Mouse (Mus musculus): ENCODE results near the gene Armc8.
A peak's percentile ranks its signal among the peaks of the same experiment; 100 is the strongest.

The Armc8 gene

GRCm38 (mm10) chr9:99447323-99447722, 121.4 kb downstream of the Armc8 start:
- no peak for DNase-seq (ENCODE audit: low spot score in 2 of 2)

DNA sequence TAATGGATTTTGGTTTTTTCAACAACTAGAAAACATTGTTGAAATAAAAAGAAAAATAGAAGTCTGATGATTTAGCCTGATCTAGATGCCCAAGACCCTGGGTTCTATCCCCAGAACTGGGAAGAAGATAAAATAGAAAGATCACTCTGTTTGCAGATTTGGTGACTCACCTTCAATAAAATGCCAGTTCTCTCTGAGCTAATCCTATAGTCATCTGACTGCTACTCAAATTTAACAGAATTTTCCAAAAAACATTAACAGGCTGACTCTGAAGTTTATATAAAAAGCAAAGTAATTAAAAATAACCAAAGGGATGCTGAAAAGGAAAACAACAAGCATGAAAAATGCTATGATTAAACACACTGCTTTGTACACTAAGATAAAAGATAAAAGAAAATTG, 122.4 kb downstream of the Armc8 start:
- DNase-seq (ENCODE audit: low spot score in 2 of 2), result no peak

DNA sequence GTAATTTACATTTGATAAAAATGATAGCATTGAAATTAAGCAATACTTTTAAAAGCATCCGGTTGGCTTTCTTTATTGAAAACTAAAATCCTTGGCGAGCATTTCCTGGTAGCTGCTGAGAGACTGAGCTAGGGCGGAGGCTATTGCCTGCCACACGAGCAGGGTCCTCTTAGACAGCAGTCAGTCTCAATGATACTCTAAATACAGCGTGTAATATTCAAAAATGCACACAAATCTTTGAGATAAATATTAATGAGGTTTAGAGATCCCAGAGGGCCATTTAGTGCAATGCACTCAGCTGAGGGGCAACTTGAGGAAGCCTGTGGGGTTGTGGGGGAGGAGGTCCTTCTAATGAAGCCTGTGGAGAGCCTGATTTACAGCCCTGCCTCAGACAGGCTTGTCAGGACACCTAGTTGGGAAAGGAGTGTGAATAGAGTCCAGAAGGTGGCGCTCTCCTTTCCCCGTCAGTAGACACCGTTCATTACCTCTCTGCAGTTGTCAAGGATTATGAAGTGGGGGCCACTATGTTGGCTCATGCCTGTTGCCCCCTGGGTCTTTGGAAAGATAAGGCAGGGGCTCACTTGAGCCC, 124.0 kb downstream of the Armc8 start:
- DNase-seq (ENCODE audit: low spot score in 2 of 2), result no peak

- DNase-seq (ENCODE audit: low spot score in 2 of 2), result no peak
Measured at GRCm38 (mm10) chr9:99441647-99442433, 126.9 kb downstream of the Armc8 start.

- DNase-seq (ENCODE audit: low spot score in 2 of 2), result no peak
Measured at GRCm38 (mm10) chr9:99440941-99441340, 127.8 kb downstream of the Armc8 start.

GRCm38 (mm10) chr9:99439064-99439463, 129.6 kb downstream of the Armc8 start:
- DNase-seq (ENCODE audit: low spot score in 2 of 2), result no peak

GRCm38 (mm10) chr9:99437781-99438565, 130.7 kb downstream of the Armc8 start:
- DNase-seq (ENCODE audit: low spot score in 2 of 2), result no peak

GRCm38 (mm10) chr9:99437031-99437764, 131.5 kb downstream of the Armc8 start, which contains the start of gene Mras:
Gene Mras (minus strand): TSS chr9:99437381.
- no peak for DNase-seq (ENCODE audit: low spot score in 2 of 2)

- DNase-seq (ENCODE audit: low spot score in 2 of 2), result peak; percentile 19 to 38
Measured at GRCm38 (mm10) chr9:99436182-99437030, 132.3 kb downstream of the Armc8 start.

GRCm38 (mm10) chr9:99435619-99436181, 133.0 kb downstream of the Armc8 start:
- DNase-seq (ENCODE audit: low spot score in 2 of 2), result no peak

GRCm38 (mm10) chr9:99434892-99435618, 133.6 kb downstream of the Armc8 start:
- DNase-seq (ENCODE audit: low spot score in 2 of 2), result no peak

- no peak for DNase-seq (ENCODE audit: low spot score in 2 of 2)
Measured at GRCm38 (mm10) chr9:99432478-99432877, 136.2 kb downstream of the Armc8 start.

GRCm38 (mm10) chr9:99431963-99432362, 136.7 kb downstream of the Armc8 start:
- DNase-seq (ENCODE audit: low spot score in 2 of 2), result no peak

DNA sequence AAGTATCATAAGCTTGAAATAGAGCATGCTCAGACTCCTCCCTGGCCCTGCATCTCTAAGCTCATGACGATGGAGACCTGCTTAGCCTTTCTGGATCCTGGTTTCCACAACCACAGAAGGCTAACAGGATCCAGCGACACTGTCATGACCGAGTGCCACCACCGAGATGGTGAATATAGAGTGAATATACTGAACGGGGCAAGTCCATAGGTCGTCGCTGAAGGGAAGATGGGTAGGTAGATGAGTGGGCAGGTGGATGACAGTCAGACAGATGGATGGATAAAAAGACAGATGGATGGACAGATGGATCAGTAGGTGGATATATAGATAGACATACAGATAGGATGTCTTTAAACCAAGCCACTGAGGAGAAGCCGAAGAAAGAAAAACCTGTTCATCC, 137.4 kb downstream of the Armc8 start:
- DNase-seq (ENCODE audit: low spot score in 2 of 2), result no peak

- no peak for DNase-seq (ENCODE audit: low spot score in 2 of 2)
Measured at GRCm38 (mm10) chr9:99430806-99431205, 137.9 kb downstream of the Armc8 start.

DNA sequence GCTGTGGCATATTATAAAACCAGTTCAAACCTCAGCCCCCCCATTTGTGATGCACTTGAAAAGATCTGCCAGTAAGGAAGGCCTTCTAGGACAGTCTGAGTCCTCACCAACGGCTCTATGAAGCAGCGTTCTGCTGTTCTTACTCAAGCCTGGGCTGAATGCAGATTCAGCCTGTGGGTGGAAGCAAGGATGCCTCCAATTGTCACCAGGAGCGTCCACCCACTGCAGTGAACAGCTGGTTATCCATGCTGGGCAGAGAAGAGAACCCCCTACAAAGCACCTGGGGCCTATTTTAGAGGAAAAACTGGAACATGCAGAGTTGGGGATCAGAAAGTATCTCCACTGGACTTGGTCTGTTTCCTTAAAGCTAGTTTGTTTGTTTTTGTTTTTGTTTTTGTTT, 138.9 kb downstream of the Armc8 start:
- no peak for DNase-seq (ENCODE audit: low spot score in 2 of 2)

DNA sequence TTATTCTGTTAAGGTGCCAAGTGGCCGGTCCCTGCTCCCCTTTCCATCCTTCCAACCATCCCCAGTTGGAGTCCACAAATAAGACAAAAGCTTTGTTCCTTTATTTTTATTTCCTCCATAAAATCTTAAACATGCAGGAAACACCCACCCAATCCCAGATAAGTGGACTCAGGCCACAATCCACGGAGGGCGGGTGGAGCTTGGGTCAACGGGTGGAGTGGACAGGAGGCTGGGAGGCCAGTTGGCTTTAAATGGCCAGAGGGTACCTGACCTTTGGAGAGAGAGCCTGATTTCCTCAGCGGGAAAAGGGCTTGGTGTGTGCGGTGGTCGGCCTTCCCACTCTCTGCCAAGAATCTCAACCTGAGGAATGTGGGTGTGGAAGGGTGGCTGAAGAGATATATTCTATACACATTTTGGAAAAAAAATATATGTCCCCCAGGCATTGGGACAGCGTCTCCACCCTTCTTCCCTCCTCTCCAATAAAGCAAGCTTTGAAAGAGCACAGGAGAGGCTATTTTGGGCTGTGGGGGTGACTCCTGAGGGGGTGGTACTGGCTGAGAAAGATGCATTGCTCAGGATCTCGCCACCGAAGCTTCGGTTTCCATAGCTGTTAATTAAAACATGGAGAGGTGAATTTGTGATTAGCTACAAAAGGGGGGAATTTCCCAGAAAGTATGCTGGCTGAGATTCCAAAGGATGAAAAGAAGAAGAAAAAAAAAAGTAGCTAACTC, 139.9 kb downstream of the Armc8 start:
- no peak for DNase-seq (ENCODE audit: low spot score in 2 of 2)

Data from spleen, postnatal 36 days (tissue).